Mouse (Mus musculus) gastrocnemius, postnatal 36 days (tissue): ENCODE data around the gene Dnttip1. TPM values are rescaled to one million over a fixed set of nuclear protein-coding genes. Genes with fewer than 3 reads are reported as not detected.
"Not testable (repeated sequence)": the region's sequence is repeated elsewhere in the genome, so short reads cannot be mapped to it uniquely, and the experiment has no call there.

ENCODE experiments used
- DNase-seq, 2 experiments: peaks; one replicate each; pipeline ENCODE4 v3.0.0; 2022
- intact Hi-C: fragments of 180-260 bp; cut with DNase I; formaldehyde crosslinking; loops from one replicate; pipeline ENCODE4 v1.15.1; 2025
- long read RNA-seq, 2 experiments: library from polyadenylated mRNA; stranded (forward); transcript quantifications; one replicate each; pipeline ENCODE4 v2.0.0; 2021
- total RNA-seq, 2 experiments: library from RNA; stranded (reverse); gene quantifications; 2 replicates each; pipeline ENCODE4 v1.2.3; 2021

The Dnttip1 gene
- 10 to 100 TPM; 15.8 to 18.1 TPM for total RNA-seq
- long read RNA-seq, experiment 1, transcript Dnttip1-201 (13 exons, 1,664 nt), result major isoform, 36 of 45 reads
- long read RNA-seq, experiment 1, partial matches to known transcripts, result 1 of 45 reads
- long read RNA-seq, experiment 1, other reads (novel, unspliced or antisense), result 8 of 45 reads
- long read RNA-seq, experiment 2, transcript Dnttip1-201 (13 exons, 1,664 nt), result major isoform, 48 of 54 reads
- long read RNA-seq, experiment 2, partial matches to known transcripts, result 2 of 54 reads
- long read RNA-seq, experiment 2, other reads (novel, unspliced or antisense), result 4 of 54 reads

DNA sequence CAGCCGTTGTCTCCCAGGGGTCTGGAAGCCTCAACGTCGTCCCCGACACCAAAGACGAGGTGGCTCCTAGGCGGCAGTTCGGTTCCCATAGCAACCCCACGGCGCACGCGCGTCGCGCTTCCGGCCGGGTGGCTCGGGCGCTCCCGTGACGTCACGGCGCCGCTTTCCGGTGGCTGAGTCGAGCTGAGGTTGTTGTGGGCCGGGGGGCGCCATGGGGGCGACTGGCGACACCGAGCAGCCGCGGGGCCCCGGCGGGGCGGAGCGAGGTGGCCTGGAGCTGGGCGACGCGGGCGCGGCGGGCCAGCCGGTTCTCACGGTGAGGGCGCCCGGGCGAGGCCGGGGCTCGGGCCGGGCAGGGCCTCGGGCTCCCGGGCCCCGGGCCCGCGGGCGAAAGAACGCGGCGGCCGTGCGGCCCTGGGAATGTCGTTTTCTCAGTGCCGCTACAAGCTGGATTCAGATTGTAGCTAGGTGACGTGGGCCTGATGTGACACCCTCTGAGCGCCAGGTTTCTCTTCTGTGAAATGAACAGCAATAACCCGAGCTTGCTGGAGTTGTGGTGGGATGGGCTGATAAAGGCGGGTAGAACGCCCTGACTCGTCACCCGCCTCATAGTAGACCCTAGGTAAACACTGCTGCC, at the start of gene Dnttip1, which contains the start of gene Wfdc3:
TSS of gene Dnttip1 (plus strand) at position 141 of the 637 bp plus-strand sequence.
TSS of gene Wfdc3 (minus strand) at position 89 of the 637 bp plus-strand sequence.
- peak; percentile 90 to 92 for DNase-seq
- intact Hi-C loops, result no loop called here

DNA sequence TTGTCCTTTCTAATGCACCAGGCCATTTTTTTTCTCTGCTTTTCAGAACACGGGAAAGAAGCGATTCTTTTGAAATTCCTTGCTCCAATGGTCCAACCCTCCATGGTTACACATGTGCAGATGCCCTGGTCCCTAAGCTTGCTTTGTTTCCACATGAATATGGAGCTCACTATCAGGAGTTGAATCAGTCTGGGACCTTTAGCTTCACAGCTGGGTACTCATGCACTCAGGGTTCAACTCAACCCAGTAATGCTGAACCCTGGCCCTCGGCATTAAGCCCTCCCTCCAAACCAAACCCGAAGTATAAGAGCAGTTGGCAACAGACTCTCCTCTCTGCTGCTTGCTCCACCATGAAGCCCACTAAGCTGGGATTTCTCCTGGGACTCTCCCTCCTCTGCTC, 47.6 kb upstream of the Dnttip1 start, which contains the start of gene Spint4:
TSS of gene Spint4 (plus strand) at position 301 of the 400 bp plus-strand sequence.
- no peak for DNase-seq
- intact Hi-C loops, result no loop called here

DNA sequence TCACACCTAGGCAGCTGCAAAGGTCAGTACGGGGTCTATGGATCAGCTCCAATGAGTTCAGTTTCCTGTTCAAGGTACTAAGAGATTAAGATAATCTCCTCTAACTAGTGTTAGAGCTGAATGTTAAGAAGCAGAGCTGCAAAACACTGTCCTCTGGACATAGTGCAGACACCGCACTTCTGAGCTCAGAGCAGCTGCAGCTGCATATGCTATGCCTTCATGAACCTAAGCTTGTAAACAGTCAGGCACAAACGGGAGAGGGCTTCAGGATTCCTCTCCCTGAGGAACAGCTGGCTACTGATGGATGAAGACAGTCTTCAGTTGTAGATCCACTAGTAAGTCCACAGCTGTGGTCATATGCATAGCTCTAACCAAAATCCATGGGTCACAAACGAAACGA, 44.8 kb upstream of the Dnttip1 start:
- intact Hi-C loops, result no loop called here
- no peak for DNase-seq

DNA sequence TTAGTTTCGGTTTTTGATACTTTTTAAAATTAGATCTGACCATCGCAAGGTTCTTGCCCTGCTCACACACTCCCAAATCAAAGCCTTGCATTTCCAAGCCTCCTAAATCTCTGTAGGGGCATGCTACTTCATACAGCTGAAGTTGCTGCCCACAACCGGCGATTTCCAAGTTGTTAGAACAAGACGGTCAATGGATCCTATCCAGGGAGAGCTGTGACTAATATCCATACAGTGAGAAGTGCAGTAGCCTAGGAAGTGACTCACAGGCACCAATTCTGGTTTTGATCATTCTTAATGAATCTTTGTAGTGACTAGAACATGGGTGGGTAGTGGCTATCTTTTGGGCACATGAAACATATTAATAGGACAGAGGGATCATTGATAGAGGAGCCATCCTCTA, 44.0 kb upstream of the Dnttip1 start:
- intact Hi-C loops, result no loop called here
- DNase-seq, result no peak

DNA sequence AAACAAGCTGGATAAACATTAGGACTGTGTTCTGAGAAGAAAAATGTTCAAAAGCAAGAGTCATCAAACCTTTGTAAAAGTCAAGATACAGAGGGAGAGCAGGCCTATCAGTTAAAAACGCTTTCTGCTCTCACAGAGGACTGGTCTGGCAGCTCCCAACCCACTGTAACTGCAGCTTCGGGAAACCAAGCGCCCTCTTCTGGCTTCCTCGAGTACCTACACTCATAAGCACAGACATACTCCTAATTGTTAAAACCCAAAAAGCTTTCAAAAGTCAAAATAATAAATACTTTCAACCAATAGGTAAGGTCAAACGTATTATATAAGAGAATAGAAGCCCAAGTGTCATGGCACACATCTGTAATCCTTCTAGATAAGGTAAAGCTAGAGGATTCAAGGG, 41.5 kb upstream of the Dnttip1 start:
- intact Hi-C loops, result no loop called here
- no peak for DNase-seq

DNA sequence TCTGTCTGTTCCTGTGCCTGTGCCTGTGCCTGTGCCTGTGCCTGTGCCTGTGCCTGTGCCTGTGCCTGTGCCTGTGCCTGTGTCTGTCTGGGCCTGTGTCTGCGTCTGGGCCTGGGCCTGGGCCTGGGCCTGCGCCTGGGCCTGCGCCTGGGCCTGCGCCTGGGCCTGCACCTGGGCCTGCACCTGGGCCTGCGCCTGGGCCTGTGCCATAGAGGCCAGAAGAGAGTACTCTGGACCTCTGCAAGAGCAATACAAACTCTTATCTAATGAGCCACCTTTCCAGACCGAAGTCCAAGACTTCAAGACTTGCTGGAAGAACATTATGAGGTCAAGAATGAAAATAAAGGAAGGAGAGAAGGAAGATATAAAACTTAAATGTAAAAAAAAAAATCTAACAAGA, 40.5 kb upstream of the Dnttip1 start:
- no peak for DNase-seq
- intact Hi-C loops, result no loop called here

DNA sequence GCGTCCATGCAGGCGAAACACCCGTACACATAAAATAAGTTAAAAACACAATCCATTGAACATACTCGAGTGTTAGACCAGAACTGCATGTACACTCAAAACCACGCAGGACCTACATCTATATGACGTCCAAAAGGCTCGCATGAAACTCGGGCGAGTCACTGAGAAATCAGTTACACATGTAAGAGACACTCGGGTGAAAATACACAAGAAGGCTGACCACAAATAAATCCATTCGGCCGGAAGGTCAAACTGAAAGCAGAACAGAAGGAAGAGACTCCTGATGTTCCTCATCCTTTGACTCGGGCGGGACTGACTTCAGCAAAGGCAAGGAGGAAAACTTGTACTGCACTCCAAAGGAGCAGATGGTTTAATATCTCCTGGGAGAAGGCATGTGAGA, 39.8 kb upstream of the Dnttip1 start:
- DNase-seq, result no peak

DNA sequence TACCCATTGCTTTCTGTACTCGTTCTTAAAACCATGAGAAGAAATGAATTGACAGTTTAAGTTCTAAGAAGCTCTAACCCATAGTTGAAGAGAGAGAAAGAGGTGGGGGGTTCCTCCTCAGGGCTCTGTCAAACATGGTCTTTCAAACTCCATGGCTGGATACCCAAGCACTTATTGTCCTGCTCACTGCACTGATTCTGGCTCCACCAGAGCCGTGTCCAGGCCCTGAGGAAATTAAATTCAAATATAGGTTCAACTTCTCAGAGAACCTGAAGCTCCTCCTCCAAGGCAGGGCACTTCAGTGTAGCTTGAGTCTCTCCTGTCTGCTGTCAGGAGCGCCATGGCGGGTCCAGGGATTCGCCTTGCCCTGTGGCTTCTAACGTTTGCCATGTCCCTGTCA, 30.8 kb upstream of the Dnttip1 start, which contains the start of gene Spint5:
TSS of gene Spint5 (plus strand) at position 301 of the 400 bp plus-strand sequence.
- intact Hi-C loops, result no loop called here
- no peak for DNase-seq

More for the DNA sequence above, 39.8 kb upstream of the Dnttip1 start:
- intact Hi-C loops, result no loop called here

DNA sequence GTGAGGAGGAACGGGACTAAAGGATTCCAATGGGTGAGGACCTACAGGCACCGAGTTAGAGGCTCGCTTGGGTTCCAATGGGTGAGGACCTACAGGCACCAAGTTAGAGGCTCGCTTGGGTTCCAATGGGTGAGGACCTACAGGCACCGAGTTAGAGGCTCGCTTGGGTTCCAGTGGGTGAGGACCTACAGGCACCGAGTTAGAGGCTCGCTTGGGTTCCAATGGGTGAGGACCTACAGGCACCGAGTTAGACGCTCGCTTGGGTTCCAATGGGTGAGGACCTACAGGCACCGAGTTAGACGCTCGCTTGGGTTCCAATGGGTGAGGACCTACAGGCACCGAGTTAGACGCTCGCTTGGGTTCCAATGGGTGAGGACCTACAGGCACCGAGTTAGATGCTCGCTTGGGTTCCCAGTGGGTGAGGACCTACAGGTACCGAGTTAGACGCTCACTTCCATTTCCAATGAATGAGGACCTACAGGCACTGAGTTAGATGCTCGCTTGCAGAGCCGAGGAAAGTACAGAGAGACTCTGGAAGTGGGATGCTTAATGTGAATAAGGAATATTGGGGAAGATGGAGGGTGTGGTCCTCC, 29.5 kb upstream of the Dnttip1 start:
- intact Hi-C loops, DNase-seq: not testable (repeated sequence)

DNA sequence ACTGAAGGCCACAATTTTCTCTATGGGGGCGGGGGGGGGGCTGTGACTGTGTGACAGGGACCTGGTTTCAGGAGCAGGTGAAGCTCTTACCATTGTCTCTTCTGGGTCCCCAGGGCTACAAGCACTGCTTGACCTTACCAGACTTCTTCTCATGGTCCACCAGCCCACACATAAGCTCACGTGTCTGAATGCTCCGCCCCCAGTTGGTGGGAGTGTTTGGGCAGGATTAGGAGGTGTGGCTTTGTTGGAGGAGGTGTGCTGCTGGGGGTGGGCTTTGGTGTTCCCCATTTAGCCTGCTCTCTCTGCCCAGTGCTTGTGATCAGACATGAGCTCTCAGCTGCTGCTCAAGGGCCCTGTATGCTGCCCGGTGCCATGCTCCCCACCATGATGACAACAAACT, 22.5 kb upstream of the Dnttip1 start:
- intact Hi-C loops, result no loop called here

DNA sequence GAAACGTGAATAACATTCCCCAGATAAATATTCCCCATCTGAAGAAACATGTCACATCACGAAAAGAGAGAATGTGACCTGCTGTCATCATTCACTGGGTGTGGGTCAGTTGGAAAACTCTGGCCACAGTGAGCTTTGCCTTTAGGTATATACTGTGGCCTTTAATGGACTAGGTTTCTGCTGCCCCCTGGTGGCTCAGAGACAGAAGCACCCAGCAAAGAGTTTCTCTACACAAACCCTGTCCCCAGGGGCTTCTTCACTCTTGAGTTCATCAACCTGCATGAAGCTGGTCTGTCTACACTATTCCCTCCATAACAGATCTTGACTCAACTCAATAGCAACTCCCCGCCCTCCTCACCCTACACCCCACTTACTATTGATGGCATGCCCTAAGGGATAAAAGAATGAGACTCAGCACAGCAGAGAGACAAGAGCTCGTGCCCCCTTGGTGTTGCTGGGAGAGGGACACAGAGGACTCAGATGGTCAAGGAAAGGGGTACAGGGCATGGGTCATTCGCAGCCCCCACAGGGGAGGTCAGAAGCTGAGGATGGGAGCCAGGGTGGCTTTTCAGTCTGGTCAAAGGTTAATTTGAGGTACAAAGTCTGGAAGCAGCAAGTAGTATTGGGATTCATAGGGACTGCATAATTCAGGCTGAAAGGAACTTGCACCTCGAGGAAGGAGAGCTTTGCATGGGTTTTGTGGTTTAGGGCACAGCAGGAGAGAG, 19.7 kb upstream of the Dnttip1 start:
- intact Hi-C loops, result loop anchor here (2.0 to 5.0 kb wide), 2 partner anchors 47 to 139 kb away; partner anchors contain the start of gene Wfdc6a
- peak; percentile 29 to 40 for DNase-seq

More for the DNA sequence above, 22.5 kb upstream of the Dnttip1 start:
- no peak for DNase-seq

DNA sequence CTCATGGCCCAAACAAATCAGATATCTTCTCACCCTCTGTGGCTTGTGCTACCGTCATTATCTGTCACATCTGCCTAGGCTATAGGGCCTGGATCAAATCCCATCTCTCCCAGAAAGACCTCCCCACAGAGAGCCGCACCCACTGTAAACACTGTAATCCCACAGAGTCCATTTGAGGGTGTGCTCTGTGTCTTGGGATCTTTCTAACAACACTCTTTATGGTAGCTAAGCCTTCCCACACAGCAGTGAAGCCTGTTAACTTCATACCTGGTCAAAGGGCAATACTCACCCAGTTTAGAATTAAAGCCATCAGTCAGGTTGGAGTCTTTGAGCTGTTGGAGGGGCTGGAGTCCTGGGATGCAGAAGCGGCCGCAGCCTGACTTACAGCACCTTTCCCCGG, 14.1 kb upstream of the Dnttip1 start:
- intact Hi-C loops, result no loop called here
- no peak for DNase-seq

DNA sequence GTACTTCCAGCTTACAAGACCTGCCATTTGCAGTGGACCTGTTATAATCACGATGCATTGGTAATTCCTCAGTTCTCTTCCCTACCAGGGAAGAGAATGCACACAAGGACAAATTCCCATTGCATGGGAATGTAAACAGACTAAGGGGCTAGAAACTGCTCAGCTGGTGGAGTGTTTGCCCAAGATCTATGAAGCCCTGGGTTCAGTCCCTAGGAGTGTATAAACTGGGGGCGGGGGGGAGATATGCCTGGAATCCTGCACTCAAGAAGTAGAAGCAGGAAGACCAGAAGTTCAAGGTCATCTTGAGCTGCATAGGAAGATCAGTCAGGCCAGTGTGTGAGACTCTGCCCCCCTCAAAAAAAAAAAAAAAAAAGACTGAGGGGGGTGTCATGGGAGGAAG, 12.5 kb upstream of the Dnttip1 start:
- intact Hi-C loops, result no loop called here

DNA sequence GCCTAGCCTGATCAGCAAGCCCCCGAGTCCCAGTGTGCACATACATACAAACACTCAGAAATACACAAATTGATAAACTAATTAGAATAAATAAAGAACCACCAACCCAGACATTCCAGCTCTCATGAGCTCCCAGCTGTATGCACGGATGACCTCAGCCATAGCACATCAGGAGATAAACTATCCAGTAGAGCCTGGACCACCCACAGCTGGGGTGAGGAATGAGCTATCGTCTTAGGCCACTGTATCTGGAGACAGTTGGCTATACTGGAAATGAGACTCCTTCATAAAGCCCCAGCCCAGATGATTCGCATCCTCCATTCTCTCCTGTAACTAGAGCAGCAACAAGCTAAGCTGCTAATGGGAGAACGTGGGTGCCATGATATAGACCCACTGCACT, 10.9 kb upstream of the Dnttip1 start:
- DNase-seq, result no peak
- intact Hi-C loops, result no loop called here

More for the DNA sequence above, 12.5 kb upstream of the Dnttip1 start:
- no peak for DNase-seq

DNA sequence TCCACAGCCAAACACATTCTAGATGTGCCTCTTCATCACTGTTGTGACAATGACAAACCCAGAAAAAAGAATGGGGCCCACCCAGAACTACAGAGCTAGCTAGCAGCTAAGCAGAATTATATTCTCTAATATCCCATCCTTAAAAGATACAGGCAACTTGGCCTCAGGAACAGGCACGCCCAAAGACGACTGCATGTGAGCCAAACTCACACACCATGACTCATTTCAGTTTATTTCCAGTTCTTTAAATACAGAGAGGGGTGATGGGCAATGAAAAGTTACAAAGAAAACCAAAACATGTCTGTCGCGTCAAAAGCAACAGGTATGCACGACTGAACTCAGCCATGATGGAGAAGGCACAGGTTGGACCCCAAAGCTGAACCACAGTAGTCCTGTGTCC, 10.3 kb upstream of the Dnttip1 start:
- DNase-seq, result no peak
- intact Hi-C loops, result no loop called here

DNA sequence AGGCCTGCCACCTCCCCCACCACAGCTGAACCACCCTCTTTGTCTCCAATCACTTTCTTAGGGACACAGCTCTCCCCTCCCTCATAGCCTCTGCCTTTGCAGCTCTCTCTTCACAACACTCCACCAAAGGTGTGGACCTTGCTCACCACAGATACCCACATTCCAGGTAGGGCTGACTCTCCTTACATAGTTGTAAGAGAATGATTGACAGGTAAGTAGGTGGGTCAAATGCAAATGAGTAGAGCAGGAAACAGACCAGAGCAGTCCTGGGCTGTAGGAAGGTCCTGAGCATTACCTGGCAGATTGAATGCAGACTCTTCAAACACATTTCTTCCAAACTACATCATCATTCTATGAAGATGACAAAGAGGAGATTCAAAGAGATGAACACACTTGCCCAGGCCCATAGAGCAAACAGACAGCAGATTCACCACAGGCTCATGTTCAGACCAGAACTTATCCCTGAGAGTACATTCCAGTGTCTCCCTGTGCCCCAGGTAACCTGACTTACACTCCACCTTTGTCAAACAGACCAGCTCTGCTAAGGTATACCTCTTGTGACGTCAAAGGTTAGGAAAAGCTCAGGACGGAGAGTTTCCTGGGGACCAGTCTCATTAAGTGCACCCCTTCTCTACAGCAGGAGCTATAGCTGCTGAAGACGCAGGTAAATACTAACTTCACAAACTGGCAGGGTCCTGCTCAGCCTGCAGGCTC, 8.2 kb upstream of the Dnttip1 start:
- intact Hi-C loops, result no loop called here
- no peak for DNase-seq

DNA sequence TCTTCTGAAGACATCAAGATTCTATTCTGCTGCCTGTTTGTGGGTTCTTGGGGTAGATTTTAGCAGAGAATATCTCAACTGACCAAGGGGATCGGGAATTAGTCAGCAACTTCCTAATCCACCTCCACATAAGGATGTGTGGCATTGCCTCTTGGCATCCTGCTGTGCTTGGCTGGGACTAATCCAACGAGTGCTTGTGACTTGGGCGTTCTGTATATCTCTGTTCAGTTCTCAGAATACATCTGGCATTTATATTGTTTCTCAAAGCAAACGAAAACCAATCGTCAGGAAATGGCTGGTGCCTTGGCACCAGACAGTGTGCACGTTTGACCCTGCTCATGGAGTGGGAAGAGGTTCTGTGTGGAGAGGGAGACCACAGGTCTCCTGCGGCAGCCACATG, 5.9 kb upstream of the Dnttip1 start:
- intact Hi-C loops, result no loop called here
- DNase-seq, result no peak

DNA sequence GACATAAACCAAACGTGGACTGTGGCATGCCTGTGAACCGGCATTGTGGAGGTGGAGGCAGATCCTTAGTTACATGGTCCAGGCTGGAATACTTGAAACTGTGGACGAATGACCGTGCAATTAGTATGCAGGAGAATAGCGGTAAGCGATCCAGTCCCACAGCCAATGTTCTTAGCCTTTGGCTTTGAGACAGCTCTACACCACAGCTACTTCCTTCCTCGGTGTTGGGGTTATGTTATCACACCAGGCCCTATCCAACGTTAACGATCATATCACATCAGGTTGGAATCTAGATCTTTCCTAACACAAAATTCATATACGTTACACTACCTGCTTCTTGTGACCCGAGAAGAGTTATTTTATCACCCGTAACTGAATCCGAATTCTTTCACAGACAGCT, 796 bp upstream of the Dnttip1 start:
- DNase-seq, result no peak
- intact Hi-C loops, result no loop called here

DNA sequence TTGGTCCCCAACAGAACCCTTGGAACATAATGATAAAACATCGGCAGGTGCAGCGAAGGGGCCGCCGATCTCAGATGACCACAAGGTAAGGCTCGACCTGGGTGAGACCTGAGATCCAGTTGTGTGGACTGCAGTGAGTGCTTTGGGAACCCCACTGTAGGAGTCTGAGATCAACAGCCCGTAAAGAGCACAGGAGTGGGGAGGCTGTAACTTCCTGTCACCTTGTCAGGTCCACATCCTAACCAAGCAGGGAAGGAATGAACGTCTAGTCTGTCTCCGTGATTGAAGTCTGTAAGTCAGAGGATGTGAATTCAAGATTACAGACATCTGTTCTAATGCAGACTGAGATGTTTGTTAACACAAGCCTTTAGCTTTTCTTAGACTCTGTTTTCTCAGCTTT, 910 bp downstream of the Dnttip1 start:
- intact Hi-C loops, result no loop called here
- DNase-seq, result no peak

DNA sequence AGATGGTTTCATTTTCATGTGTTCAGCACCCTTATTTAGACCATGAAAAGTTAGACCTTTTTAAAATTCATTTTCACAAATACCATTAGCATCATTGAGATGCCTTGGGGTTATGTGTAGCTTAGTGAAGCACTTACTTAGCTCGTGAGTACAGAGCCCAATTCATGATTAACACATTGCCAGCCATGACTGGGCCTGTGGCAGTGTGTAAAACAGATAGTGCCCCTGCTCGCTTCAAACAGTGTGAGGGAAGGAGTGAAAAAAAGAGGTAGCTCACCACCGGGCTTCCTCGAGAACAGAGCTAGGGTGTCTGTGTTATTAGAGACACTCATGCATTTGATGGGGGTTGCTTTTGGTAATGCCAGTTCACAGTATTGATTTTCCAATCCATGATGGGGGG, 2.4 kb downstream of the Dnttip1 start:
- no peak for DNase-seq
- intact Hi-C loops, result no loop called here
